Mouse (Mus musculus) heart, embryonic 14.5 days (tissue): ENCODE results near the gene Ppip5k2. TPM values are rescaled to one million over a fixed set of nuclear protein-coding genes. Genes with fewer than 3 reads are reported as not detected.
"Not testable (repeated sequence)": the region's sequence is repeated elsewhere in the genome, so short reads cannot be mapped to it uniquely, and the experiment has no call there.

Experiments used
- ATAC-seq: fragments of 200-750 bp; cut with Nextera tagmentation; 2 replicates; pipeline ENCODE4 v1.8.0; 2017; ENCODE audit warnings: low read depth, moderate TSS enrichment; ENCODE audit not compliant: insufficient number of reproducible peaks, insufficient read depth, low FRiP score
- H3K27ac ChIP-seq, 2 experiments: fragments of 200-500 bp in 1 of 2; fragments of 300-500 bp in 1 of 2; sonication (generic) in 1 of 2; replicated peaks in 1 of 2; 2 replicates each; pipeline ENCODE4 v1.5.1; 2012 to 2014; ENCODE audit warnings: low read depth in 2 of 2, low read length in 2 of 2, control low read depth in 1 of 2, mild to moderate bottlenecking in 1 of 2, mixed read lengths in 1 of 2; ENCODE audit not compliant: control insufficient read depth in 1 of 2, insufficient read depth in 1 of 2
- H3K27me3 ChIP-seq: fragments of 300-500 bp; sonication (generic); 2 replicates; pipeline ENCODE4 v1.6.1; 2014; ENCODE audit warnings: mild to moderate bottlenecking, low read length, control low read depth; ENCODE audit not compliant: control insufficient read depth, insufficient read depth
- H3K36me3 ChIP-seq: fragments of 300-500 bp; sonication (generic); 2 replicates; pipeline ENCODE4 v1.6.1; 2014; ENCODE audit warnings: mild to moderate bottlenecking, control low read depth, low read length, mixed read lengths; ENCODE audit not compliant: control insufficient read depth, insufficient read depth
- H3K4me1 ChIP-seq, 2 experiments: fragments of 200-500 bp in 1 of 2; fragments of 300-500 bp in 1 of 2; sonication (generic) in 1 of 2; 2 replicates each; pipeline ENCODE4 v1.6.1; 2012 to 2014; ENCODE audit warnings: low read length in 2 of 2, control low read depth in 1 of 2, mixed read lengths in 1 of 2; ENCODE audit not compliant: control insufficient read depth in 2 of 2, insufficient read depth in 2 of 2
- H3K4me2 ChIP-seq: fragments of 300-500 bp; sonication (generic); 2 replicates; pipeline ENCODE4 v1.6.1; 2014; ENCODE audit warnings: mild to moderate bottlenecking, low read length
- H3K4me3 ChIP-seq, 2 experiments: fragments of 200-500 bp in 1 of 2; fragments of 300-500 bp in 1 of 2; sonication (generic) in 1 of 2; 2 replicates each; pipeline ENCODE4 v1.5.1; 2012 to 2014; ENCODE audit warnings: low read length in 2 of 2, mild to moderate bottlenecking in 2 of 2, control low read depth in 1 of 2, low read depth in 1 of 2, moderate library complexity in 1 of 2; ENCODE audit not compliant: control insufficient read depth in 1 of 2, insufficient read depth in 1 of 2
- H3K9ac ChIP-seq: fragments of 300-500 bp; sonication (generic); 2 replicates; pipeline ENCODE4 v1.6.1; 2014; ENCODE audit warnings: mild to moderate bottlenecking, low read length
- H3K9me3 ChIP-seq: fragments of 300-500 bp; sonication (generic); 2 replicates; pipeline ENCODE4 v1.6.1; 2016; ENCODE audit warnings: low read length, control low read depth; ENCODE audit not compliant: control insufficient read depth
- WGBS: fragments of 180-500 bp; shearing (Covaris S2); extraction: QIAGEN DNeasy Blood & Tissue Kit; methylation state at CpG from one replicate; pipeline ENCODE4 v1.1.7; 2014; 5-methylcytosine and 5-hydroxymethylcytosine counted together
- polyA plus RNA-seq: library from polyadenylated mRNA; unstranded; fragments of >200 nt; fragmentation: Nextera tagmentation; extraction: Ambion mirVana; gene quantifications from 2 replicates; pipeline ENCODE4 v1.2.1, GENCODE M21; 2014

Gene Ppip5k2
- polyA plus RNA-seq, 1 experiment from 2014 or later, result 61.7 TPM

GRCm38 (mm10) chr1:97771118-97771517 is 907 bp upstream of the Ppip5k2 start:
- H3K4me1 ChIP-seq, result peaks cover 0 to 13% of the 10 kb centered on the region in 2 experiments; a peak in 3 of 4 replicates
- H3K9me3 ChIP-seq, result no peaks in the 10 kb centered on the region
- peak overlapping the region in 1 of 2 experiments; percentile 90; a peak in 2 of 4 replicates for H3K4me3 ChIP-seq
- WGBS, result 52% methylated on average over 7 of the region's 7 CpGs
- 0 out of 4 replicates have a peak overlapping the region, but pooled peaks of 1 of the 2 experiments have one; percentile 20 for H3K27ac ChIP-seq
- peak overlapping the region; percentile 75 for H3K4me2 ChIP-seq
- peak overlapping the region; percentile 97 for H3K9ac ChIP-seq
- no peaks in the 10 kb centered on the region for H3K27me3 ChIP-seq
- no peak for ATAC-seq
- peaks cover 8% of the 10 kb centered on the region; the same call in 1 of the 2 replicates for H3K36me3 ChIP-seq

- Histone ChIP-seq H3K9ac (peak overlapping the region; percentile 97), H3K4me3 (peak overlapping the region; percentile 90 to 96), H3K27ac (peak overlapping the region; percentile 84 to 87), H3K9me3 (no peaks in the 10 kb centered on the region), H3K4me2 (peak overlapping the region; percentile 71), H3K4me1 (peaks cover 0 to 15% of the 10 kb centered on the region in 2 experiments; a peak in 3 of 4 replicates), H3K27me3 (no peaks in the 10 kb centered on the region), H3K36me3 (no peaks in the 10 kb centered on the region)
- peak; percentile 27 for ATAC-seq
- WGBS, result under 1% methylated on average over 40 of the region's 40 CpGs
These were observed 812 bp downstream of the Ppip5k2 start for GRCm38 (mm10) chr1:97769294-97769903.

GRCm38 (mm10) chr1:97768906-97769293 is 1.3 kb downstream of the Ppip5k2 start:
- H3K4me1 ChIP-seq, result peaks cover 0 to 15% of the 10 kb centered on the region in 2 experiments; a peak in 3 of 4 replicates
- no peak for ATAC-seq
- H3K4me2 ChIP-seq, result peak overlapping the region; percentile 71
- H3K27me3 ChIP-seq, result no peaks in the 10 kb centered on the region
- peak overlapping the region; percentile 90 to 96 for H3K4me3 ChIP-seq
- peak overlapping the region; percentile 84 to 87 for H3K27ac ChIP-seq
- 0 out of 2 replicates have a peak, but pooled peaks cover 3% of the 10 kb centered on the region for H3K36me3 ChIP-seq
- WGBS, result 9% methylated on average over 7 of the region's 7 CpGs
- H3K9me3 ChIP-seq, result no peaks in the 10 kb centered on the region
- H3K9ac ChIP-seq, result peak overlapping the region; percentile 97

GRCm38 (mm10) chr1:97768089-97768488 is 2.1 kb downstream of the Ppip5k2 start:
- peaks cover 0 to 15% of the 10 kb centered on the region in 2 experiments; a peak in 3 of 4 replicates for H3K4me1 ChIP-seq
- H3K27ac ChIP-seq, result no peak overlapping the region
- WGBS, result 82% methylated on average over 2 of the region's 2 CpGs
- 0 out of 2 replicates have a peak, but pooled peaks cover 7% of the 10 kb centered on the region for H3K36me3 ChIP-seq
- ATAC-seq, result no peak
- peak overlapping the region; percentile 71 for H3K4me2 ChIP-seq
- H3K9ac ChIP-seq, result peak overlapping the region; percentile 97
- peak overlapping the region in 1 of 2 experiments; percentile 90; a peak in 2 of 4 replicates for H3K4me3 ChIP-seq
- no peaks in the 10 kb centered on the region for H3K27me3 ChIP-seq
- no peaks in the 10 kb centered on the region for H3K9me3 ChIP-seq

GRCm38 (mm10) chr1:97765712-97766111 is 4.5 kb downstream of the Ppip5k2 start:
- peaks cover 0 to 17% of the 10 kb centered on the region in 2 experiments; a peak in 3 of 4 replicates for H3K4me1 ChIP-seq
- H3K9ac ChIP-seq, H3K9me3 ChIP-seq, H3K27ac ChIP-seq, H3K4me3 ChIP-seq, H3K4me2 ChIP-seq, H3K27me3 ChIP-seq, ATAC-seq, H3K36me3 ChIP-seq: not testable (repeated sequence)
- WGBS, result 78% methylated on average over 4 of the region's 4 CpGs

- 34% methylated on average over 6 of the region's 6 CpGs for WGBS
- Histone ChIP-seq H3K36me3 (peaks cover 17% of the 10 kb centered on the region), H3K27me3 (no peaks in the 10 kb centered on the region), H3K4me1 (peaks cover 3 to 13% of the 10 kb centered on the region in 2 experiments), H3K9me3 (no peaks in the 10 kb centered on the region), H3K9ac (peak overlapping the region; percentile 58), H3K4me2 (peak overlapping the region; percentile 62), H3K4me3 (peak overlapping the region; percentile 6 to 20; a peak in 3 of 4 replicates), H3K27ac (peak overlapping the region; percentile 46 to 85)
- ATAC-seq, result peak; percentile 17; the same call in 1 of the 2 replicates
These were observed 8.7 kb downstream of the Ppip5k2 start for GRCm38 (mm10) chr1:97761477-97761876.

- Histone ChIP-seq H3K4me3 (peak overlapping the region; percentile 20 to 30; a peak in 3 of 4 replicates), H3K27ac (peak overlapping the region; percentile 85 to 90), H3K4me1 (peaks cover 3 to 11% of the 10 kb centered on the region in 2 experiments; a peak in 3 of 4 replicates), H3K36me3 (peaks cover 22% of the 10 kb centered on the region), H3K9me3 (no peaks in the 10 kb centered on the region), H3K27me3 (no peaks in the 10 kb centered on the region), H3K9ac (peak overlapping the region; percentile 58), H3K4me2 (peak overlapping the region; percentile 62)
- ATAC-seq, result no peak; the same call in 1 of the 2 replicates
- WGBS, result 16% methylated on average over 7 of the region's 7 CpGs
These were observed 9.6 kb downstream of the Ppip5k2 start for GRCm38 (mm10) chr1:97760598-97760997.
